Mouse (Mus musculus) frontal cortex, adult (tissue): ENCODE data around the gene Ddx60.

Experiments used
- ATAC-seq: cut with Nextera tagmentation; 2 replicates; pipeline ENCODE4 v1.9.2; 2017; ENCODE audit warnings: mild to moderate bottlenecking, moderate library complexity, mixed read lengths; ENCODE audit not compliant: low TSS enrichment

Gene Ddx60

DNA sequence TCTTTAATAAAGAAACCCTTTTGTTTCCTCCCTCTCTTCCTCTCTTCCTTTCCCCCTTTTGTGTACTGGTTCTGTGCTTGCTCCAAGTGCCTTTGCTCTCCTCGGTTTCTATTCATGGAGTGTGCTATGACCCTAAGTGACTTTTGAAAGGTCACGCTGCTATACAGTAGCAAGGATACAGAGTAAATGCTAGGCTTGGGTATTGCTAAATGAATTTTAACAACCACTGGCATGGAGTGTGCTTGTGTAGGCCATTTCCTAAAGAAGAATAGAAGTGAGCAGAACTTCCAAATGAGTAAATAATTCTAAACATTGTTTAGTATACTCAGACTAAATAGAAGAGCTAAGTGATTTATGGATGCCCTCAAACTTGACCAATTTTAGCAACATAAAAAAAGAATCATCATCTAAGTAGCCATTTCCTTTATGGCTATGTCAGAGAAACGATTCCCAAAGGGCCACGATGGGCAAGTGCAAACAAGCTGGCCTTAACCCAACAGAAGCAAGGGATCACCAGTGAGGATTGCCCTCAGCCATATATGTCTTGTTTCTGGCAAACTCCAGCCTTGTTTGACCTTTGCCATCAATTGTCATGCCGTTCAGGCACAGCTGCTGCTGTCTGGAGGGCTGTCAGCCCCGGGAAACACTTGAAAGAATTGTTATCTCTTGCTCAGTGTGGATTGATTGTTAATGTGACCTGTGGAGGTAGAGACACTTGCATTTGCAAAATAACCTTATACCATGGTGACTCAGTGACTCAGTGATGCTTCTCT is 58.0 kb downstream of the Ddx60 start:
- no peak for ATAC-seq

DNA sequence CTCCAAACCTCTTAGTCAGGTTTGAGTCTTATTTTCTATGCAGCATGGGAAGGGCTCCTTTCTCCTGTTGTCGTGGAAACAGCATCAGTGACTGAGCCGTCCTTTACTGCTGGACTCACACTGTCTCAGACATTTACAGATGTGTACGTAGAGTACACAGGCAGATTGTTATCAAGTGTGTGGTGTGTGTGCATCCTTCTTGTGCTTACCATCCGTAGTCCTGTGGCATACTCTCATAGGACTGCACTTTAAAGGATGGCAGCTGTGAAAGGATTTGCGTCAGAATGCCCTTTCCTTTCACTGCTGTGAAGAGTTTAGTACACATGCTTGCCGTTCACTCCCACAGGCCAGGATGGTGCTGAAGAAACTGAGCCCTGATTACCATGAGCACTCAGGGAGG is 61.6 kb downstream of the Ddx60 start:
- ATAC-seq = peak; percentile 72

DNA sequence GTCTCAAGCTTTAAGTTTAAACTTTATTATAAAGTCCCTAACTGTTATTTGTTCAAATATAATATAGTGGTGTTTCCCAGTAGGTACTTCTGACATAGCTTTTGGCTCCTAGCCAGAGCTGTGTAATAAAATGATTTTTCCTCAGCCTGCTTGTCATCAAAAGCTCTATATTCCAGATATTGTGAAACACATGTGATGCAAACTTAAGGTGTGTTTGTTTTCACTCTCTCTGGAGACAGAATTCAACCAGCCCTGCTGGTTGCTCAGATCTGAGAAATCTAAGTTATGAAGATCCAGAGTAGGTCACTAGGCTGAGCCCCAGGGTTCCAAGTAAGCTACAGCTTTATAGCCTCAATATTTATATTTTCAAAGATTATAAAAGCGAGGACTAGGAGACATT is 64.9 kb downstream of the Ddx60 start:
- no peak for ATAC-seq

DNA sequence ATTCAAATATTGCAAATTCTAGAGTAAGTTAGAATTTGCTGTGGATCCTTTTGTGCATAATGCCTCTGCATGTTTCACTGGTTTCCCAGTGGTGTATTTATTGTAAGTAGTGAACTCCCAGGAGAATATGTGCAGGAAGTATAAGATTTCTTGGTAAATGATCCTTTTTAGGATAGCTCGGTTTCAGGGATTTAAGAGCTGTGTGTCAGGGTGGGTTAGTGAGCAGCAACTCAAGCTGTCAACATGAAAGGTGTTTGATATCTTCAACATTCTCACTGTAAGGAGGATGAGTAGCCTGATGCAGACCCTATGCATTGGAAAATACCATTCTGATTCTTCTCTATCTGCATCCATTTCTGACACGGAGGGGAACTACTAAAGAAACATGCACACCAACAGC is 69.2 kb downstream of the Ddx60 start:
- ATAC-seq = no peak

DNA sequence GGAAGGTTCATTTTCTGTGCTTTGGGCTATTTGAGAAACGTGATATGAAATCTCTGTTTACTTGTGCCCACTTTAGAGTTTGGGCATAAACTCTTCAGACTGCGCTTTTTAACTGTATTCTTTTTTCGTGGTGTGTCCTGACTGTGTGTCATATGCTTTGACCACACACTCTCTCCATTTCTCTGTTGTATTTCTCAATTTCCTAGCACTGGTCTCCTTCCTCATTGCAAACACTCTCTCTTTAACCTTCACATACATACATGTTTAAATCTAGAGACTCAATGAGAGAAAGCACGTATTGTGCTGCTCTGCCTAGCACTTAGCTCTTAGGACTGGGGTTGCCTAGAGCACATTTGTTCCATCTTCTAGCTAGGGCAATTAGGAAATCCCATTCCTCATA is 86.3 kb downstream of the Ddx60 start:
- no peak for ATAC-seq

DNA sequence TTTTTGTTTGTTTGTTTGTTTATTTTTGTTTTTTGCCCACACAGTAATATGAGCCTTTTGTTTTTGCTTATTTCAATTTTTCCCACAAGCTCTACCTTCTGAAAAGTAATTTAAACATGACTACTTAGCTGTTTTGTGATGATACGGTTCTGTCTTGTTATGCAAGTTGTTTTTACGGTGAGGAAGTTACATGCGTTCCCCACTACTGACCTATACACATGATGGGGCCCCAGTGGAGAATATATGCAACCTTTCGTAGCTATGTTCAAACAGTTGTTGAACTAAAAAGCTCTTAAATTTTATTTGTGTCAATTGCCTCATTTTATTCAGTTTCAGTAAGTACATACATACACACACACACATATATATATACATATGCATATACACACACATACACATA is 86.7 kb downstream of the Ddx60 start:
- ATAC-seq = no peak

DNA sequence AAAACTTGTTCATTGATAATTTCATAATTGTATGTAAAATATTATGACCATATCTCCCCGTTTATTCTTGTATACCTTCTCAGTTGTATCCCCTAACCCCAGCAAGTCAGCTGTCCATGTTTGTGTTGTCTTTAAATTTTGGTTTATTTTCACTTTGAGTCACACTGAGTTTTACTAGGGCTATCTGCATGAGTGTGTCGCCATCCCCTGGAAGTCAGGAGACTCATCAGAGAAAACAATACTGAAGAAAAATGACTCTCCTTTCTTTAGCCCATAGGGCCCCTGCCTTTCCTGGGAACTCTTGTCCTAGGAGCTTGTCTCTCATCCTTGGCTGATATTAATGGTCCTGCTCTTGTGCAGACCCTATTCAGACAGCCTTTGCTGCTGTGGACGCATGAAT is 106.5 kb downstream of the Ddx60 start:
- ATAC-seq = no peak

DNA sequence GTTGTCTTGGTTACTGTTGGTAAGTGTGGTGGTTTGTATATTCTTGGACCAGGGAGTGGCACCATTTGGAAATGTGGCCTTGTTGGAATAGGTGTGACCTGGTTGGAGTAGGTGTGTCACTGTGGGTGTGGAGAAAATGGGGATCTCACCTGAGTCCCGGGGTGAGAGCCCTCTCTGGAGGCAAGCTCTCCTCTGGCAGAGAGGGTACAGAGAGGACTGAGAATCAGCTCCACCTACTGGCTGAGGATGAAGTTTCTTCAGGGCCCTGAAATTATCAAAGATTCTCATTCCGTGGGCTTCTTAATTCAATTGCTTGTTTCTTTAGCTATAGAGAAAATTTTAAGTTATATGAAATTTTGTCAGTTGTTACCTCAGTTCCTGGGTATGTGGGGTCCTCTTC is 118.9 kb downstream of the Ddx60 start:
- 0 out of 2 replicates have a peak, but pooled peaks have one; percentile 59 for ATAC-seq

DNA sequence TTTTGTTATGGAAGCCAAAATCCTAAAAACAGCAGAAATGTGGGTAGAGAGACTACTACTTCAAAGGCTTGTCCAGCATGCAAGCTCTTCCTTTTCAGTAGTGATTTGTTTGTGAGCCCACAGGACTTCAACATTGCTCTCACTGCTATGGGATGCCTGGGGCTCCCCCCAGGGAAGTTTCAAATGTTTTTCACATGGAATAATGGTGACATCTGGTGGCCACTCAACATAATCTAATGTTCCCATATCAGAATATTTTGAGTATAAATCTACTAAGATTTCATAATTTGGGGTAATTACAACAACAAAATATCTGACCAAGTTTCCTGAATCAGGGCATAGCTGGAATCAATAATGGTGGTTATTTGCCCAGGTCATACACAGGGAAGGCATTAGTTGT is 132.5 kb downstream of the Ddx60 start:
- ATAC-seq = peak; percentile 70

DNA sequence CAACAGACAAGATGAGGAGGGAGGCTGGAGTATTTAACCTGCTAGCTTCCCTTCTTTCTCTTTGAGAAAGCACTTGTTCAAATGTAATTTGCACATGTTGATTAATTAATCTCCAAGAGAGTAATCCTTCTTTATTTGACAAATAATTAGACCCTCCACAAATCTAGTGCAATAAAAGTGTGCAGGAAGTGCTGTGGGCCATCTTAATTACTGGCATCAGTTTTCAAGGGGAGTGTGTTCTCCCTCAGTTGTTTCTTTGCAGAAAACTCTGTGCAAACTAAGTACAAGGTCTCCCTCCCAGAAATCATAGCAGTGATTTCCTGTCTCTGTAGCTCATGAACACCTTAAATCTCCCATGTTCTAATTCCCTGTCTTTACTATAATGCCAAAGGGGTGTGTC is 140.4 kb downstream of the Ddx60 start:
- no peak for ATAC-seq

DNA sequence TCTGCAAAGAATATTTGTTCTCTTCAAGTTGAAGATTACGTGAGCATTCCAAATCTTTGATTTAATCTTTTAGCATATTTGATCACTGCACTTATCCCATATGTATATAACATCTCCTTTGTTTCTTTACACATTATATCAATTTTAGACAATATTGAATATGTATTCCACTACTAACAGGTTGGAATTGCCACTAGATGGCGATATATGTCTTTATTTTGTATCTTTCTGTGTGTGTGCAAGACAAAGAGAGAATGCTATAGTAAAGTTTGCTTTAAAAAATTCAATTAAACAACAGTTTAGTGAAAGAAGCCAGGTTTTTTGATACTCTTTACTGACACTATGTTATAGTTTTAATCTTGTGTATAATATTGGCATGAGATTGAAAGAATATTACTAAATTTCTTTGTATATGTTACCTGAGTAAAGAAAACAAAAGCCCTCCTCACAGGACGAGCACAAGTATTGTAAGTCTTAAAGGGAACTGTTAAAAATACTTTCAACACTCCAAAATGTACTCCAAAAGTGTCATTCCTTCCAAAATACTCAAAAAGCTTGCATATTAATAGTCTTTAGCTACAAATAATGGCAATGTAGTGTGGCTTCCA is 152.4 kb downstream of the Ddx60 start:
- ATAC-seq = peak; percentile 89

DNA sequence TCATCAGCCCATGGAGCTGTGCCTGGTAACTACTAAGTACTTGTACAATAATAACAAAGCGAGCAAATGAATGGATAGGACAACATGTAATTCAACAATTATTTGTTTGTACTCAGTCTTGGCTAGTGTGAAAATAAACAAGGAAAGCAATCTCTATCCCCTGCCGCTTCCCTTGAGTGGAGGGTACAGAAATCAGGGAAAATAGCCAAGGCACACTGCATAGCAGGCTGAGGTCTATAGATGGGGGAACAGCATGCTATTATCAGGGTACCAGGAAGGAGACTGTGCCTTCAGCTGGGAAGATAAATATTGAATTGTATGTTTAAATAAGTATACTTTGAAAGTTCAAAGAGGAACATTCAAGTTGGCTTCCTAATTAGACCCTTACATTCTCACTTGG is 153.9 kb downstream of the Ddx60 start:
- ATAC-seq = no peak
